Mouse (Mus musculus): ENCODE measurements around the gene Dmwd. TPM values are rescaled to one million over a fixed set of nuclear protein-coding genes. Genes with fewer than 3 reads are reported as not detected.
"Not testable (repeated sequence)": the region's sequence is repeated elsewhere in the genome, so short reads cannot be mapped to it uniquely, and the experiment has no call there.

Gene Dmwd
- polyA plus RNA-seq, 1 experiment = 171 TPM

DNA sequence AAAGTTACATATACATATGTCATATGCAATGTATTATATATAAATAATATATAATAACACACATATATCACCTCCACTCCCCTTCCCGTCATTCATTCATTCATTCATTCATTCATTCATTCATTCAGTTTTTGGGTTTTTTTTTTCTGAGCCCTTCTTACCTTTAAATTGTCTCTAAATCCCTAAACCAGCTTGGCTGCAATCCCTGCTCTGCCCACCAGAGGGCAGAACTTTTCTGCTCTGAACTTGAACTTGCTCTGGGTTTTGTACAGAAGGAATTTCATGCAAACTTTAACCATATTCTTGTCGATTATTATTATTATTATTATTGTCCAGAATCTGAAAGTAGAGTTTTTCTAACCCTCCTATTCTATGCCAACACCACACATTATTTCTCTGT is 7.3 kb upstream of the Dmwd start:
- TF ChIP-seq CTCF (IDR thresholded peaks at IDR 0.05; ENCODE audit: extremely low read depth, insufficient read depth, low read length) (peak; percentile 76), POLR2A (IDR thresholded peaks at IDR 0.05; ENCODE audit: extremely low read depth, insufficient read depth, low read length) (no peak)
- Histone ChIP-seq H3K4me1 (ENCODE audit: control insufficient read depth, insufficient read depth, low read length) (no peaks in the 10 kb centered on the region), H3K27ac (ENCODE audit: insufficient read depth, low read length) (no peak overlapping the region), H3K4me3 (ENCODE audit: insufficient read depth, low read length) (no peak overlapping the region)

- no peak for TF ChIP-seq POLR2A (IDR thresholded peaks at IDR 0.05; ENCODE audit: extremely low read depth, insufficient read depth, low read length)
- 0 out of 2 replicates have a peak, but pooled peaks have one; percentile 9 for TF ChIP-seq CTCF (IDR thresholded peaks at IDR 0.05; ENCODE audit: extremely low read depth, insufficient read depth, low read length)
- no peak overlapping the region for H3K4me3 ChIP-seq (ENCODE audit: insufficient read depth, low read length)
Observed at GRCm38 (mm10) chr7:19069500-19069899, 6.5 kb upstream of the Dmwd start.

DNA sequence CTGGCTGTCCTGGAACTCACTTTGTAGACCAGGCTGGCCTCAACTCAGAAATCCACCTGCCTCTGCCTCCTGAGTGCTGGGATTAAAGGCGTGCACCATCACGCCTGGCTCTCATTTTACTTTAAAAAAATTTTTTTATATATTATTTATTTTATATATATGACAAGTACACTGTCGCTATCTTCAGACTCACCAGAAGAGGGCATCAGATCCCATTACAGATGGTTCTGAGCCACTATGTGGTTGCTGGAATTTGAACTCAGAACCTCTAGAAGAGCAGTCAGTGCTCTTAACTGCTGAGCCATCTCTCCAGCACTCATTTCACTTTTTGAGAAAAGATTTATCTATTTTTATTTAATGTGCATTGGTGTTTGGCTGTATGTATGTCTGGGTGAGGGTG is 5.0 kb upstream of the Dmwd start:
- not testable (repeated sequence) for H3K27ac ChIP-seq (ENCODE audit: insufficient read depth, low read length); H3K4me3 ChIP-seq (ENCODE audit: insufficient read depth, low read length); H3K4me1 ChIP-seq (ENCODE audit: control insufficient read depth, insufficient read depth, low read length)

More at GRCm38 (mm10) chr7:19069500-19069899, 6.5 kb upstream of the Dmwd start:
- Histone ChIP-seq H3K4me1 (ENCODE audit: control insufficient read depth, insufficient read depth, low read length) (no peaks in the 10 kb centered on the region), H3K27ac (ENCODE audit: insufficient read depth, low read length) (no peak overlapping the region)

DNA sequence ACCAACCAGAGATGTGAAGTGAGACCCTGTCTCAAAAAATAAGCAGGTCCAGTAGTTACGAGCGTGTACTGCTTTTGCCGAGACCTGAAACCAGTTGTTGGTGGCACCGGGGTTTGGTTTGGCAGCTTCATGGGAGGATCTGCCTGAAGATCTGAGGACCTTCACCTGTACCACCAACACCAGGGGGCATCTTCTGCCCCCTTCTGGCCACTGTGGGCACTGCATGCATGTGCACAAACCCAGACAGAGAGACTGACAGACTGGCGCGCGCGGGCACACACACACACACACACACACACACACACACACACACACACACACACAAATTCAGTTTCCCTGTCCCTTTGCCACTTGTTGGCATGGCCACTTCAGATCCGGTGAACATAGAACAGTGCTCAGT is 2.5 kb upstream of the Dmwd start:
- Histone ChIP-seq H3K27ac (ENCODE audit: insufficient read depth, low read length) (no peak overlapping the region), H3K4me3 (ENCODE audit: insufficient read depth, low read length) (no peak overlapping the region), H3K4me1 (ENCODE audit: control insufficient read depth, insufficient read depth, low read length) (peaks cover 4% of the 10 kb centered on the region)
- no peak for TF ChIP-seq POLR2A (IDR thresholded peaks at IDR 0.05; ENCODE audit: extremely low read depth, insufficient read depth, low read length)
- TF ChIP-seq CTCF (IDR thresholded peaks at IDR 0.05; ENCODE audit: extremely low read depth, insufficient read depth, low read length) = peak; percentile 40; the same call in 1 of the 2 replicates

DNA sequence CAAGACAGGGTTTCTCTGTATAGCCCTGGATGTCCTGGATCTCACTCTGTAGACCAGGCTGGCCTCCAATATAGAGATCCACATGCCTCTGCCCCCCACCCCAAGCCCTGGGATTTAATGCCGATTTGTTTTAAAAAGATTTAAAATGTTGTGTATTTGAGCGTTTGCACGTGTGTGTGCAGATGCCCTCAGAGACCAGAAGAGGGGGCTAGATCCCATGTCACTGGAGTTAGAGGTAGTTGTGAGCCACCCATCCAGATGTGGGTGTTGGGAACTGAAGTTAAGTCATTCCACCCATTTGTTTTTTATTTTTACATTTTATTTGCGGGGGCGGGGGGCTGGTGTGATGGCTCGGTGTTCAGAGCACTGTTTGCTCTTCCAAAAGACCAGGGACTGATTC is 1.5 kb upstream of the Dmwd start:
- H3K4me1 ChIP-seq (ENCODE audit: control insufficient read depth, insufficient read depth, low read length) = peaks cover 4% of the 10 kb centered on the region
- H3K4me3 ChIP-seq (ENCODE audit: insufficient read depth, low read length) = no peak overlapping the region
- no peak overlapping the region for H3K27ac ChIP-seq (ENCODE audit: insufficient read depth, low read length)
- no peak for TF ChIP-seq CTCF (IDR thresholded peaks at IDR 0.05; ENCODE audit: extremely low read depth, insufficient read depth, low read length)
- TF ChIP-seq POLR2A (IDR thresholded peaks at IDR 0.05; ENCODE audit: extremely low read depth, insufficient read depth, low read length) = no peak

- TF ChIP-seq CTCF (IDR thresholded peaks at IDR 0.05; ENCODE audit: extremely low read depth, insufficient read depth, low read length) (no peak), POLR2A (IDR thresholded peaks at IDR 0.05; ENCODE audit: extremely low read depth, insufficient read depth, low read length) (no peak)
- 0 out of 2 replicates have a peak overlapping the region, but pooled peaks have one; percentile 1 for H3K27ac ChIP-seq (ENCODE audit: insufficient read depth, low read length)
- peaks cover 4% of the 10 kb centered on the region for H3K4me1 ChIP-seq (ENCODE audit: control insufficient read depth, insufficient read depth, low read length)
- peak overlapping the region; percentile 40 for H3K4me3 ChIP-seq (ENCODE audit: insufficient read depth, low read length)
Observed at GRCm38 (mm10) chr7:19075231-19075630, 796 bp upstream of the Dmwd start.

DNA sequence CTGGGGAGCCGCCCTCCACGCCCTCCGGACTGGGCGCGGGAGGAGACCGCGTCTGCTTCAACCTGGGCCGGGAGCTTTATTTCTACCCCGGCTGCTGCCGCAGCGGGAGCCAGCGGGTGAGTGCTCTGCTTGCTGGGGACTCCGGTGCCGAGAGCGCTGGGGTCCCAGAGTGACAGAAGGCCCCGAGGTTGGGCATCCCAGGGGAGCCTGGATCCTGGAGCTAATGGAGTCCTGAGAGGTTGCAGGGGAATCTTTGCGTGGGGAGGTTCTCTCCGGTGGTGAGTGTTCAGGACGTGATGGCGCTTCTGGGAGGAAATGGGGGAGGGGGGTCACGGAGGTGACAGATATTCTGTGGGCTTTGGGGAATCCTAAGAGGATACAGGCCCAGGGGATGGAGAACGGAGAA is 562 bp downstream of the Dmwd start:
- H3K4me1 ChIP-seq (ENCODE audit: control insufficient read depth, insufficient read depth, low read length) = peaks cover 4% of the 10 kb centered on the region
- H3K4me3 ChIP-seq (ENCODE audit: insufficient read depth, low read length) = peak overlapping the region; percentile 40
- TF ChIP-seq CTCF (IDR thresholded peaks at IDR 0.05; ENCODE audit: extremely low read depth, insufficient read depth, low read length) (no peak), POLR2A (IDR thresholded peaks at IDR 0.05; ENCODE audit: extremely low read depth, insufficient read depth, low read length) (no peak)
- 0 out of 2 replicates have a peak overlapping the region, but pooled peaks have one; percentile 16 for H3K27ac ChIP-seq (ENCODE audit: insufficient read depth, low read length)

GRCm38 (mm10) chr7:19077761-19078160 is 1.7 kb downstream of the Dmwd start:
- Histone ChIP-seq H3K4me1 (ENCODE audit: control insufficient read depth, insufficient read depth, low read length) (peaks cover 5% of the 10 kb centered on the region), H3K4me3 (ENCODE audit: insufficient read depth, low read length) (no peak overlapping the region), H3K27ac (ENCODE audit: insufficient read depth, low read length) (no peak overlapping the region)
- no peak for TF ChIP-seq CTCF (IDR thresholded peaks at IDR 0.05; ENCODE audit: extremely low read depth, insufficient read depth, low read length)
- TF ChIP-seq POLR2A (IDR thresholded peaks at IDR 0.05; ENCODE audit: extremely low read depth, insufficient read depth, low read length) = no peak

GRCm38 (mm10) chr7:19078732-19079131 is 2.7 kb downstream of the Dmwd start:
- no peak overlapping the region for H3K4me3 ChIP-seq (ENCODE audit: insufficient read depth, low read length)
- TF ChIP-seq POLR2A (IDR thresholded peaks at IDR 0.05; ENCODE audit: extremely low read depth, insufficient read depth, low read length) (no peak), CTCF (IDR thresholded peaks at IDR 0.05; ENCODE audit: extremely low read depth, insufficient read depth, low read length) (no peak)
- peak overlapping the region; percentile 14; the same call in 1 of the 2 replicates for H3K27ac ChIP-seq (ENCODE audit: insufficient read depth, low read length)
- peaks cover 6% of the 10 kb centered on the region for H3K4me1 ChIP-seq (ENCODE audit: control insufficient read depth, insufficient read depth, low read length)

DNA sequence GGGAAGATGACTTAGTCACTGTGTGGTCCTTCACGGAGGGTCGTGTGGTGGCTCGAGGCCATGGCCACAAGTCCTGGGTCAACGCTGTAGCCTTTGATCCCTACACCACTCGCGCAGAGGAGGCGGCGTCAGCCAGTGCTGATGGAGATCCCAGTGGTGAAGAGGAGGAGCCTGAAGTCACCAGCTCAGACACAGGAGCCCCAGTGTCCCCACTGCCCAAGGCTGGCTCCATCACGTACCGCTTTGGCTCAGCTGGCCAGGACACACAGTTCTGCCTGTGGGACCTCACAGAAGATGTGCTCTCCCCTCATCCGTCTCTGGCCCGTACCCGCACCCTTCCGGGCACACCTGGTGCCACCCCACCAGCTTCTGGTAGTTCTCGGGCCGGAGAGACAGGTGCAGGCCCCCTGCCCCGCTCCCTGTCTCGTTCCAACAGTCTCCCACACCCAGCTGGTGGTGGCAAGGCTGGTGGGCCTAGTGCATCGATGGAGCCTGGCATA is 4.5 kb downstream of the Dmwd start:
- H3K4me1 ChIP-seq (ENCODE audit: control insufficient read depth, insufficient read depth, low read length) = peaks cover 3% of the 10 kb centered on the region; the same call in 1 of the 2 replicates
- peak overlapping the region; percentile 45 for H3K27ac ChIP-seq (ENCODE audit: insufficient read depth, low read length)
- 0 out of 2 replicates have a peak, but pooled peaks have one; percentile 33 for TF ChIP-seq POLR2A (IDR thresholded peaks at IDR 0.05; ENCODE audit: extremely low read depth, insufficient read depth, low read length)
- TF ChIP-seq CTCF (IDR thresholded peaks at IDR 0.05; ENCODE audit: extremely low read depth, insufficient read depth, low read length) = no peak
- no peak overlapping the region for H3K4me3 ChIP-seq (ENCODE audit: insufficient read depth, low read length)

Measured in cortical plate, adult 2 months (tissue).